Mouse (Mus musculus): ENCODE data around the gene Mycn. TPM values are rescaled to one million over a fixed set of nuclear protein-coding genes. Genes with fewer than 3 reads are reported as not detected.

Mycn gene
- polyA plus RNA-seq, 1 experiment from 2014 or later = 7.5 TPM

DNA sequence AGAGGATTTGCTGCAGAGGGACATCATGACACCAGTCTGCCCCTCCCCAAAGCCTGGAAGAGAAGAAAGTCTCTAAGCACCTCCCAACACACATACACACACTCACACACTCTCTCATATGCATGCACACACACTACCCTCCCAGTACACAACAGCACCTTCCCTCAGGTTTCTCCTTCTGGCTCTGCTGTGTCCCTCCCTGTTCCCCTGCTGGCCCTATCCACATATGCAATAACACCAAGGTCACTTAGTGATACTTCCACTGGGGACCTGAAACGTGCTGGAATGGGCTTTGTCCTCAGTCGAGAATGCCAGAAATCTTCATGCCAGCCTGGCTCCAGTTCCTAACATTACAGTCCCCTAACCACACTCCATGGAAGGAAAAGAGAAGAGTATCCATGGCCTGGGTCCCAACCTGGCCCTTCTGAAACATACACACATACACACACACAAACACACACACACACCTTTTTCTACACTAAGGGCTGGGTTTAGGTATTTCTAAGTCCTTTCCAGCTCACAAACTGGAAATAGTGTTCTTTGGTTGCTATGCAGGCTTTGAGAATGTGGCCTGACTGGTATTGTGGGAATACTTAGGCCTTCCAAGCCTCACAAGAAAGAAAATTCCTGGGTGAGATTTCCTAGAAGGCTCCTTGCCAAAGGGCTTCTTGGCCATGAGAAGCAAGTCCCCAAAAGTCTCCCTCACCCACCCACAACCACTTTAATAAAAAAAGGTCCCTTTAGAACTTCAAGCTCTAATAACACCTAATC lies 43.2 kb downstream of the Mycn start:
- H3K36me3 ChIP-seq = no peaks in the 10 kb centered on the region
- 38% methylated on average over 2 of the region's 2 CpGs for WGBS (ENCODE audit: insufficient replicate concordance)
- no peak overlapping the region for H3K4me3 ChIP-seq (replicated peaks)
- H3K9ac ChIP-seq = no peak overlapping the region
- H3K27ac ChIP-seq = no peak overlapping the region
- DNase-seq = no peak
- H3K4me1 ChIP-seq (replicated peaks) = no peaks in the 10 kb centered on the region; the same call in 1 of the 2 replicates
- ATAC-seq (ENCODE audit: low read depth) = no peak
- H3K27me3 ChIP-seq = no peaks in the 10 kb centered on the region
- no peak overlapping the region for H3K4me2 ChIP-seq
- H3K9me3 ChIP-seq (replicated peaks) = no peaks in the 10 kb centered on the region

DNA sequence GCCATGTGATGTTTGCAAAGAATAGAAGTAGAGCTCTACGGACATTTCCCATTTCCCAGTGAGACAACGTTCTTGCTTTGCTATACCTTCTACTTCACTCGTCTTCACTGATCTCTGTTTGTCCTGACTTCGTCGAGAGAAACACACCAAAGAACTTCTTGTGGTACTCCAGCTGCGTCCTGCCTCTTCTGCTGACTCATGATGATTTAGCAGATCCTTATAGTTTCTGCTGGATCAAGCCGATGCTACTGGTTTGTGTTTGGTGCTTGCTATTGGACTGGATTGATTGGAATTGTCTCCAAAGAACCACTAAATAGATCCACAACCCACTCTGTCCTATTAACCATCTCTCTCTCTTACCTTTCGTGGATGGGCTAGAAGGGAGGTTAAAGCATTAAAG lies 47.7 kb downstream of the Mycn start:
- ATAC-seq (ENCODE audit: low read depth) (no peak), DNase-seq (no peak)
- Histone ChIP-seq H3K36me3 (no peaks in the 10 kb centered on the region), H3K4me3 (replicated peaks) (no peak overlapping the region), H3K27me3 (no peaks in the 10 kb centered on the region), H3K9ac (no peak overlapping the region), H3K4me2 (no peak overlapping the region), H3K27ac (no peak overlapping the region), H3K4me1 (replicated peaks) (no peaks in the 10 kb centered on the region), H3K9me3 (replicated peaks) (no peaks in the 10 kb centered on the region)
- 52% methylated on average over 8 of the region's 8 CpGs for WGBS (ENCODE audit: insufficient replicate concordance)

- DNase-seq (no peak), ATAC-seq (ENCODE audit: low read depth) (no peak)
- Histone ChIP-seq H3K9me3 (replicated peaks) (no peaks in the 10 kb centered on the region), H3K27ac (no peak overlapping the region), H3K36me3 (no peaks in the 10 kb centered on the region), H3K4me3 (replicated peaks) (no peak overlapping the region), H3K9ac (no peak overlapping the region), H3K27me3 (no peaks in the 10 kb centered on the region), H3K4me1 (replicated peaks) (no peaks in the 10 kb centered on the region), H3K4me2 (no peak overlapping the region)
- 63% methylated on average over 15 of the region's 15 CpGs for WGBS (ENCODE audit: insufficient replicate concordance)
Observed at GRCm38 (mm10) chr12:12886191-12886889, 55.4 kb downstream of the Mycn start.
